Mouse (Mus musculus) E14TG2a.4 (cell line): ENCODE data around the gene Tenm4.

ENCODE experiments used
- CTCF ChIP-seq: conservative IDR thresholded peaks from 2 replicates; pipeline ENCODE4 v1.5.1; 2014; ENCODE audit warnings: low read length
- NANOG ChIP-seq: IDR thresholded peaks from 2 replicates; pipeline ENCODE4 v1.6.1; 2014; ENCODE audit warnings: borderline replicate concordance, low read length, mixed read lengths

DNA sequence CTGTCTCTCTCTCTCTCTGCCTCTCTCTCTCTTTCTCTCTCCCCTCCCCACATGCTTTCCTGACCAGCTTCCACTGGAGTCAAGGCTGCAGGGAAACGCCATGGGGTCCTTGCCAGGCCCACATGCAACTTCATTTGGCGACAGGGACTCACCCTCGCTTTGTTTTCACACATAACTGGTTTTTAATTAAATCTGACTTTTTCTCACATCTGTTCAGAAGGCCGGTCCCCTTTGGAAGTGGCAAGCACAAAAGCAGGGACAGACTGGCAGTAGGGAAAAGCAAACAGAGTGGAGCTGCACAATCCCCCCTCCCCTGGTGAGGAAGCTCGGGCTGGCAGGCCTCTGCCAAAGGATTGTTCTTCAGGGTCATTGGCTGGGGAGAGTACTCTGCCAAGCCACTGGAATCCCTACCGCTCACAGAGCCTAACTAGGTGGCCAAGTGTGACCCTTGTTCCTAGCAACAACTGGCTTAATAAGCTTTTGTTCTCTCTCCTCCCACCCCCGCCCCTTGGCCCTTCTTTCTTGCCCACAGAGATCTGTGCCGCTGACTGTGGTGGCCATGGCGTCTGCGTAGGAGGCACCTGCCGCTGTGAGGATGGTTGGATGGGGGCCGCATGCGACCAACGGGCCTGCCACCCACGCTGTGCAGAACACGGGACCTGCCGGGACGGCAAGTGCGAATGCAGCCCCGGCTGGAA lies 625.9 kb downstream of the Tenm4 start:
- TF ChIP-seq CTCF, result no peak
- no peak for TF ChIP-seq NANOG
